Mouse (Mus musculus): ENCODE results near the gene Mdn1. TPM values are rescaled to one million over a fixed set of nuclear protein-coding genes. Genes with fewer than 3 reads are reported as not detected.

The Mdn1 gene
- total and polyA plus RNA-seq, 3 experiments = 16.1 to 49.8 (median 44.5) TPM

- Histone ChIP-seq H3K27me3 (ENCODE audit: control insufficient read depth in 1 of 2, insufficient read depth in 2 of 2, low read length in 2 of 2) (no peaks in the 10 kb centered on the region), H3K9me3 (replicated peaks; ENCODE audit: insufficient read depth, low read length) (no peaks in the 10 kb centered on the region), H3K36me3 (ENCODE audit: control insufficient read depth in 1 of 2, insufficient read depth in 2 of 2, low read length in 2 of 2) (peaks cover 0 to 32% of the 10 kb centered on the region in 2 experiments; a peak in 2 of 4 replicates), H3K4me1 (ENCODE audit: control insufficient read depth in 1 of 2, insufficient read depth in 2 of 2, low read length in 2 of 2) (no peaks in the 10 kb centered on the region), H3K4me3 (ENCODE audit: control insufficient read depth in 1 of 2, insufficient read depth in 1 of 2, low read depth in 2 of 2, low read length in 2 of 2) (no peak overlapping the region), H3K27ac (ENCODE audit: control insufficient read depth, low read depth, low read length) (no peak overlapping the region), H3K9ac (ENCODE audit: control insufficient read depth, low read depth, low read length, poor library complexity, severe bottlenecking) (no peak overlapping the region), H3K79me2 (ENCODE audit: control insufficient read depth, insufficient read depth, low read length, poor library complexity) (no peaks in the 10 kb centered on the region)
- no peak for TF ChIP-seq MXI1 (IDR thresholded peaks at IDR 0.05; ENCODE audit: low read depth, low read length)
- TF ChIP-seq KAT2A (conservative IDR thresholded peaks at IDR 0.05; ENCODE audit: low read depth, low read length) = no peak
- no peak for DNase-seq (ENCODE audit: low read depth, low spot score)
Observed at GRCm38 (mm10) chr4:32750711-32751110, 93.8 kb downstream of the Mdn1 start.

- no peak overlapping the region for H3K9ac ChIP-seq (ENCODE audit: control insufficient read depth, low read depth, low read length, poor library complexity, severe bottlenecking)
- H3K9me3 ChIP-seq (replicated peaks; ENCODE audit: insufficient read depth, low read length) = no peaks in the 10 kb centered on the region
- no peak for DNase-seq (ENCODE audit: low read depth, low spot score)
- peaks cover 0 to 34% of the 10 kb centered on the region in 2 experiments; a peak in 2 of 4 replicates for H3K36me3 ChIP-seq (ENCODE audit: control insufficient read depth in 1 of 2, insufficient read depth in 2 of 2, low read length in 2 of 2)
- H3K27ac ChIP-seq (ENCODE audit: control insufficient read depth, low read depth, low read length) = no peak overlapping the region
- no peak overlapping the region for H3K4me3 ChIP-seq (ENCODE audit: control insufficient read depth in 1 of 2, insufficient read depth in 1 of 2, low read depth in 2 of 2, low read length in 2 of 2)
- no peaks in the 10 kb centered on the region for H3K4me1 ChIP-seq (ENCODE audit: control insufficient read depth in 1 of 2, insufficient read depth in 2 of 2, low read length in 2 of 2)
- no peaks in the 10 kb centered on the region for H3K79me2 ChIP-seq (ENCODE audit: control insufficient read depth, insufficient read depth, low read length, poor library complexity)
- no peaks in the 10 kb centered on the region for H3K27me3 ChIP-seq (ENCODE audit: control insufficient read depth in 1 of 2, insufficient read depth in 2 of 2, low read length in 2 of 2)
- TF ChIP-seq TBP (IDR thresholded peaks at IDR 0.05; ENCODE audit: low read depth, low read length) = no peak
Observed at GRCm38 (mm10) chr4:32757430-32757829, 100.5 kb downstream of the Mdn1 start.

- DNase-seq (ENCODE audit: low read depth, low spot score) = no peak
- Histone ChIP-seq H3K79me2 (ENCODE audit: control insufficient read depth, insufficient read depth, low read length, poor library complexity) (no peaks in the 10 kb centered on the region), H3K4me1 (ENCODE audit: control insufficient read depth in 1 of 2, insufficient read depth in 2 of 2, low read length in 2 of 2) (no peaks in the 10 kb centered on the region), H3K27ac (ENCODE audit: control insufficient read depth, low read depth, low read length) (no peak overlapping the region), H3K27me3 (ENCODE audit: control insufficient read depth in 1 of 2, insufficient read depth in 2 of 2, low read length in 2 of 2) (no peaks in the 10 kb centered on the region), H3K9ac (ENCODE audit: control insufficient read depth, low read depth, low read length, poor library complexity, severe bottlenecking) (no peak overlapping the region), H3K9me3 (replicated peaks; ENCODE audit: insufficient read depth, low read length) (no peaks in the 10 kb centered on the region), H3K36me3 (ENCODE audit: control insufficient read depth in 1 of 2, insufficient read depth in 2 of 2, low read length in 2 of 2) (peaks cover 0 to 32% of the 10 kb centered on the region in 2 experiments; a peak in 2 of 4 replicates), H3K4me3 (ENCODE audit: control insufficient read depth in 1 of 2, insufficient read depth in 1 of 2, low read depth in 2 of 2, low read length in 2 of 2) (no peak overlapping the region)
- TF ChIP-seq SIN3A (IDR thresholded peaks at IDR 0.05; ENCODE audit: low read length) = no peak
- TF ChIP-seq RAD21 (IDR thresholded peaks at IDR 0.05; ENCODE audit: low read depth, low read length) = no peak
- TF ChIP-seq USF1 (IDR thresholded peaks at IDR 0.05; ENCODE audit: low read depth, low read length) = no peak
- no peak for TF ChIP-seq MAZ (IDR thresholded peaks at IDR 0.05; ENCODE audit: low read depth, low read length)
- TF ChIP-seq ZNF384 (IDR thresholded peaks at IDR 0.05; ENCODE audit: low read depth, low read length) = no peak
- TF ChIP-seq NRF1 (IDR thresholded peaks at IDR 0.05; ENCODE audit: insufficient read depth, low read depth, low read length, poor library complexity, severe bottlenecking) = no peak
- no peak for TF ChIP-seq ZC3H11A (IDR thresholded peaks at IDR 0.05; ENCODE audit: low read depth, low read length)
- TF ChIP-seq GABPA (IDR thresholded peaks at IDR 0.05; ENCODE audit: low read depth, low read length) = no peak
- no peak for TF ChIP-seq CTCF (IDR thresholded peaks at IDR 0.05 in 2 of 3, conservative IDR thresholded peaks at IDR 0.05 in 1 of 3; ENCODE audit: control insufficient read depth in 1 of 3, insufficient read depth in 1 of 3, low read depth in 2 of 3, low read length in 3 of 3, poor library complexity in 1 of 3, severe bottlenecking in 1 of 3)
- no peak for TF ChIP-seq MAFK (IDR thresholded peaks at IDR 0.05; ENCODE audit: borderline replicate concordance, low read depth, low read length)
Observed at GRCm38 (mm10) chr4:32767471-32767870, 110.6 kb downstream of the Mdn1 start.
